Mouse (Mus musculus): ENCODE data around the gene Pipox. TPM values are rescaled to one million over a fixed set of nuclear protein-coding genes. Genes with fewer than 3 reads are reported as not detected.

Gene Pipox
- total RNA-seq, 1 experiment from 2014 or later: not detected

DNA sequence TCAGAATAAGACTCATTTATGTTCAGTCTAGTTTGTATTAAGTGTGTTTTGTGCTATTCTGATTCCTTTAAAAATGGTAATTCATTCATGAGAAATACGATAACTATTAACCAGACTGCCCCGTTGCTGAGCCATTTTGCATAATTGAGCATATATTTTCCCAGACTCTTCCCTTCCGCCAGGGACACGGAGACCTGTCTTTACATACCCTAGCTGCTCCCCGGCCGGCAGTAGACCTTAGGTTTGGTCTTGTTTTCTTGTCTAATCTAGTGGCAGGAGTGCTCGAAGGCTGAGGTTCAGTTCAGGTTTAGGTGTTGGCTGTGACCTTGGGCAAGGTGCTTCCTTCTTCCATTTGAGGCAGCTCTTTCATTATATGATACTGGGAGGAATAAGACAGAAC is 31.0 kb downstream of the Pipox start:
- ATAC-seq (replicated peaks in 1 of 2; ENCODE audit: insufficient read depth in 1 of 2, low FRiP score in 2 of 2, low TSS enrichment in 1 of 2, low read depth in 1 of 2, poor library complexity in 2 of 2, severe bottlenecking in 2 of 2): no peak

DNA sequence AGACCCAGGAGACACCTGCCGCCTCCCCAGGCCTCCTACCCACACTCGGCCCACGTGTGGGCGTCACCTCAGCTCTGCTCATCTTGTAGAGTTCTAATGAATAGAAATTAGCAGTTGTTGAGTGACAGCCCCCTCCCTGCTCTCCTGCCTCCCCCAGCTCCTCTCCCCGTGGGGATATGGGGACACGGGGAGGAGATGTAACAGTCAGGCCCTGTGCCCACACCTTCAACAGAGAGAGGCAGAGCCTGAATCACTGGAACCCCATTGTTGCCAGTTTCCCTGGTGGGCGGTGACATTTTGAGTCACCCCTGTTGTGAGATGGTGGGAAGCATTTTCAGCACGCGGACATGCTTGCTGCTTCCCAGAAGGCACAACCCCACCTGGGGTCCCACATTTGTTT is 32.9 kb downstream of the Pipox start:
- no peak for ATAC-seq (replicated peaks in 1 of 2; ENCODE audit: insufficient read depth in 1 of 2, low FRiP score in 2 of 2, low TSS enrichment in 1 of 2, low read depth in 1 of 2, poor library complexity in 2 of 2, severe bottlenecking in 2 of 2)

DNA sequence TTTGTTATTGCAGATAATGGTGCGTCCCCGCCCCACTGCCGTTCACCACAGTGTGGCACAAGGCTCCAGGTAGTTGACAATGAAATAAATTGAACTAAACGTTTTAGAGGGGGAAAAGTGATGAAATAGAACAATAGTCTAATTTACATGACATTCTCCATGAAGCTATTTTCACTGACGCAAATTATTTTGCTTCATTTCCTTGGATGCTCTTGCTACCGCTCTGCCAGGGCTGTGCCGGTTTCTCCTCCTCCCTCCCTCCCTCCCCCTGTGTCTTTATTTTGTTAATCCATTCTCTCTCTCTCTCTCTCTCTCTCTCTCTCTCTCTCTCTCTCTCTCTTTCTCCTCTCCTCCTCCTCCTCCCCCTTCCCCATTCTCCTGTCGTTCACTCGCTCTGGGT is 35.3 kb downstream of the Pipox start:
- no peak for ATAC-seq (replicated peaks in 1 of 2; ENCODE audit: insufficient read depth in 1 of 2, low FRiP score in 2 of 2, low TSS enrichment in 1 of 2, low read depth in 1 of 2, poor library complexity in 2 of 2, severe bottlenecking in 2 of 2)

DNA sequence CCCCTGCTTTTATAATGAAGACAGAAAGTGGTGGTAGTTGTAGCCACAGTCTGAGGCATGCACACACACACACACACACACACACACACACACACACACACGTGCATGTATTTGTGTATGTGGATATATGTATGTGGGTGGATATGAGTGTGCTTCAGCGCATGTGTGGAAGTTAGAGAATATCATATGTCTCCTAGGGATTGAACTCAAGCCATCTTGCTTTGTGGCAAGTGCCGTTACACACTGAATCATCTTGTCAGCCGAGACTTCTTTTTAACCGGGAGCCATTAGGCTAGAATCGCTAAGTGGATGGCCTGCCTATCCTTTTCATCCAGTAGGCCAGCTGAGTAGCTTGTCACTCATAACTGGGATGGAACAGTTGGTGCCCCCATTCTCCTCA is 36.8 kb downstream of the Pipox start:
- ATAC-seq (replicated peaks in 1 of 2; ENCODE audit: insufficient read depth in 1 of 2, low FRiP score in 2 of 2, low TSS enrichment in 1 of 2, low read depth in 1 of 2, poor library complexity in 2 of 2, severe bottlenecking in 2 of 2): no peak

DNA sequence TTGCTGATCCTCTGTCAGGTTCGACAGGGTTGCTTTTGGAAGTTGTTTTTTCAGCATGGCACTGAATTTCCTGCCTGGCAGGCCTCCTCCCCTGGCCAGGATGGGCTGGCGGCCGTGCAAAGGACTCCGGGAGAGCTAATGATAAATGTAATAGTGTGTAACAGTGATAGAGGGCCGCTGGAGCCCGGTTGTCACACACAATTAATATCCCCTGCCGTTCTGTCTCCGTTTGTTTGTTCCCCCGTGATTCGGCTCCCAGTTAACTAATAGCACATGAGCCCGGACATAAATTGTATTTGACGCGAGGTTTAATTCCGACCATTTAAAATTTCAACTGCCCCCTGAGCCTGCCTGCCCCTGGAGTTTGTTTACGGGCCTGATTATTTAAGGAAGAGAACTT is 38.5 kb downstream of the Pipox start:
- ATAC-seq (replicated peaks in 1 of 2; ENCODE audit: insufficient read depth in 1 of 2, low FRiP score in 2 of 2, low TSS enrichment in 1 of 2, low read depth in 1 of 2, poor library complexity in 2 of 2, severe bottlenecking in 2 of 2): no peak

DNA sequence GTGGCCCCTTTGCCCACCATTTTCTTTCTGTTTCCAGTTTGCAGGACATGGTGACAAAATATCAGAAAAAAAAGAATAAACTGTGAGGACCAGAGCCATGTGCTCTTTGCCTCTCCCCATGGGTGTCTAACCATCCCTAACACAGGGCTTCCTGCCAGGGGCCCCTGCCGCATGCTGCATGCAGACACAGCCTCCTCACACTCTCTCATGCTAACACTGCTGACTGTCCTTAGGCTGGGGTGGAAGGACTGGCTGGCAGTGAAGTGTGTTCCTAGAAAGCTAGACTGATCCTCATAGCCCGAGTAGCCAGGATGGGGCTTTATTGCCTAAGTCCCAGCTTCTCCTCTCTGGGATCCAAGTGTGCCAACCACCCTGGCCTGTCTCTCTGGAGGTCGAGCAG is 39.3 kb downstream of the Pipox start:
- no peak for ATAC-seq (replicated peaks in 1 of 2; ENCODE audit: insufficient read depth in 1 of 2, low FRiP score in 2 of 2, low TSS enrichment in 1 of 2, low read depth in 1 of 2, poor library complexity in 2 of 2, severe bottlenecking in 2 of 2)

DNA sequence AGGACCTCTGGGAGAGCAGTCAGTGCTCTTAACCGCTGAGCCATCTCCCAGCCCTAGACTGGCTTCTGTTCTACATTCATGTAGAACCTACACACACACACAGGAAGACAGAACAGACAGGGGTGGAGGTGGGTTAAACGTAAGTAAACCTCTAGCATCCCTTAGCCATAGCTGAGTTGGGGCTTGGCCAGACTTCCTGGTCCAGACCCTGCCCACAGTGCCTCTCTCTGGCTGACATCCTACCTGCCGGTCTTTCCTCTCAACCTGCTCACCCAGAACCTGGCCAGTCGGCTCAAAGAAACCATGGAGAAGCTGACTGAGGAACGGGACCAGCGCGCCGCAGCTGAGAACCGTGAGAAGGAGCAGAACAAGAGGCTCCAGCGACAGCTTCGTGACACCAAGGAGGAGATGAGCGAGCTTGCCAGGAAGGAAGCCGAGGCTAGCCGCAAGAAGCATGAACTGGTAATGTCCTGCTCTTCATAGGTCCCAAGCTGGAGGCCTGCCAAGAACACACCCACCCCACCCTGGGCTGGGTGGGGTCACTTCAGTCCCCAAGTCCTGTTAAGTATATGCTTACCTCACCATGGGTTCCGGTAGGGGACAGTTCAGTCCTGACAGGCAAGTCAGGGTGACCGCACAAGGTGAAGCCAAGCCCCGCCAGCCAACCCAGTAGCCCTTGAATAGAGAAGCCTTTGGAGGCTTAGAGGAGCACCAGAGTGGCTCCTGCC is 40.8 kb downstream of the Pipox start:
- no peak for ATAC-seq (replicated peaks in 1 of 2; ENCODE audit: insufficient read depth in 1 of 2, low FRiP score in 2 of 2, low TSS enrichment in 1 of 2, low read depth in 1 of 2, poor library complexity in 2 of 2, severe bottlenecking in 2 of 2)

DNA sequence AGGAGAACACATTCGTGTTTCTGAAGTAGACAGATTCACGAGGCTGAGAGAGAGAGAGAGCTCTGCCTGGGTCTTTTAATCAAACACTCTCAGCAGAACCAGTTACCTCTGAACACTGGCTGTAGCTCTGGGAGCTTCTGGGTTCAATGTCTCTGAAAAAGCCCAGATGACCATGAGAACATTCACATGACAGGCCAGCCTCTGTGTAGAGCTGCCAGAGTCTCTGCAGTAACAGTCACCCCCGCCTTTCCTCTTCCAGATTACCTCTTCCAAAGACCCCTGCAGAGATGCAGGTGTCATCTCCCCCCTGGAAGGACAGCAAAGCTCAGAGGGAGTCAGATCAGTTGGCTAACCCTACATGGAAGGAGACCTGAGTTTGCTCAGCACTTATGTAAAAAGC is 41.7 kb downstream of the Pipox start:
- no peak for ATAC-seq (replicated peaks in 1 of 2; ENCODE audit: insufficient read depth in 1 of 2, low FRiP score in 2 of 2, low TSS enrichment in 1 of 2, low read depth in 1 of 2, poor library complexity in 2 of 2, severe bottlenecking in 2 of 2)

DNA sequence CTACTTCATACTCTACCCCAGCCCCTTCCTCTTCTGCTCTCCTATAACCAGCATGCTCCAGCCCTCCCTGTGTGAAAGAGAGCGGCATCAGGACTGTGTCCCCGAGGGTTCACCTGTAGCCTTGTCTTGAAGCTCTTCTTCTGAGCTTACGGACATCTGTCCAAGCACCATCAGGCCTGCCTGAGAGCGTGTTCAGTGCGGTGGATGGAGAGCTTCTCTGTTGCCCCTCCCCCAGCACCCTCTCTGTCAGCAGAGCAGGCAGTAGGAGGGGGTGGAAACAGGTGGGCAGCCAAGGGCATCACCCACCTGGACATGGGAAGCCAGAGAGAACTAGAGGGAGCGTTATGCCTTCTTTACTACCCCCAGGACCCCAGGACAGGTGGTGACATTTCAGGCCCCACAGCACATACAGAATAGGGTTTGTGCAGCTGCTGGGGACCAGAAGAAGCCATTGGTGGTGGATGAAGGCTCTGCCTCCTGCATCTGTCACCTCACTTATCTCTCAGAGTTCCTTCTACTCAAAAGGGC is 42.3 kb downstream of the Pipox start:
- ATAC-seq (replicated peaks in 1 of 2; ENCODE audit: insufficient read depth in 1 of 2, low FRiP score in 2 of 2, low TSS enrichment in 1 of 2, low read depth in 1 of 2, poor library complexity in 2 of 2, severe bottlenecking in 2 of 2): no peak

DNA sequence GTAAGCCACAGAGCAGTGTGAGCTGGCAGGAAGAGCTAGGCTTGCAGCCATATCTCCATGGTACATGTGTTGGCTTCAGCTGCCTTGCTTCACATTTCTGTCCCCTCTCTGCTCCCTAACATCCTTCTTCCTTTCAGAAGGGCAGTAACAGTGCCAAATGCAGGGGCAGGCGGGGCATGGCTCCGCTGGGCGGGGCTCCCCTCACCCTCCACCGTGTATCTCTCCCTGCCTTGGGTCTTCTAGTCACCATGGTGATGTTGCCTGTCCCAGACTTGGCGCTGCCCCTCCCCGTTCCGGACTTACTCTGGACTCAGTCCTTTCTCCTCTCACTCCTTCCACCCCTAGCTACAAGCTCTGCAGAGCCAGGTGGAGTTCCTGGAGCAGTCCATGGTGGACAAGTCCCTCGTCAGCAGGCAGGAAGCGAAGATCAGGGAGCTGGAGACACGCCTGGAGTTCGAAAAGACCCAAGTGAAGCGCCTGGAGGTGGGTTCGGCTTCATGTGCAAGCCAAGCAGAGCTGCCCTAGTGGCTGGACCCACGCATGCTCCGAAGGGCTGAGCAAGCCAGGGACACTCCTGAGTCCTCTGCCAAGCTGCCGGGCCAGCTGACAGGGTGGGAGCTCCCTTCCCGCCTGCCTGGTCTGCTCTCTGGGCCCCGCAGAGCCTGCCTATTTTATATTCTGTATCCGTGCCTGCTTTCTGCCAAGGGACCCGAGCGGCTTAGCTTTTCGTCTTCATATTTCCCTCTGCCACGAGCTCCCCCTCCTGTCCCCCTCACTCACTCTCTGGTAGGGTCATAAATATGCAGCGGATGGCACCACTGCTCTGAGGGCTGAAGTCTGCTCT is 43.3 kb downstream of the Pipox start:
- ATAC-seq (replicated peaks in 1 of 2; ENCODE audit: insufficient read depth in 1 of 2, low FRiP score in 2 of 2, low TSS enrichment in 1 of 2, low read depth in 1 of 2, poor library complexity in 2 of 2, severe bottlenecking in 2 of 2): no peak

DNA sequence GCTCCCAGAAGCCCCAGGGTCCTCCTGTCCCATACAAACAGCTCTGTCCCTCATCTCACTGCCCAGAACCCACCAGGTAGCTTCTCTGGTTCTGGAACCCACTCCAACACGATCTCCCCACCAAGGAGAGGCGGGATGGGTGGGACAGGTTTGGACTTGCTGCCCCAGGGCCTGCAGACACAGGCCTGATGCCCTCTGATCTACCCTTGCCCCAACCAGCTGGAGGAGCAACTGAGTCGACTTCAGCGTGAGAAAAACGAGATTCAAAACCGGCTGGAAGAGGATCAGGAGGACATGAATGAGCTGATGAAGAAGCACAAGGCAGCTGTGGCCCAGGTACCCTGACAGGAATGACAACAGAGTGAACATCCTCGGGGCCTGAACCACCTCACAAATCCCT is 44.7 kb downstream of the Pipox start:
- no peak for ATAC-seq (replicated peaks in 1 of 2; ENCODE audit: insufficient read depth in 1 of 2, low FRiP score in 2 of 2, low TSS enrichment in 1 of 2, low read depth in 1 of 2, poor library complexity in 2 of 2, severe bottlenecking in 2 of 2)

DNA sequence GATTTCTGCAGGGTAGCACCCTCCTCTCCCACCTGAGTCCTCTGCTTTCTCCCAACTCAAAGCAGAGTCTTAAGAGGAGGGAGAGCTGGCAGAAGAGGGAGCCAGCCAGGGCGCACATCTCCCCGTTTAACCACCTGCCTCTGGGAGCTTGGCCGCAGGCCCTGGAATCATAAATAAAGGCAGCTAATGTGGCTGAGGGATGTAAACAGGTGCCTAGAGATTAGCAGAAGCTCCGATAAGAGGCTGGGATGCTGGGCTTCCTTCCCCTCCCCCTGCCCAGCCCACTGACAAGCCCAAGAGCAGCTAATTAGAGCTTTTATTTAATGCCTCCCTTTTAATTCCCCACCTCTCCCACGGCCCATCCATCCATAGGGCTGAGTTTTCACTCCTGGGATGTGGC is 45.8 kb downstream of the Pipox start:
- ATAC-seq (replicated peaks in 1 of 2; ENCODE audit: insufficient read depth in 1 of 2, low FRiP score in 2 of 2, low TSS enrichment in 1 of 2, low read depth in 1 of 2, poor library complexity in 2 of 2, severe bottlenecking in 2 of 2): no peak

DNA sequence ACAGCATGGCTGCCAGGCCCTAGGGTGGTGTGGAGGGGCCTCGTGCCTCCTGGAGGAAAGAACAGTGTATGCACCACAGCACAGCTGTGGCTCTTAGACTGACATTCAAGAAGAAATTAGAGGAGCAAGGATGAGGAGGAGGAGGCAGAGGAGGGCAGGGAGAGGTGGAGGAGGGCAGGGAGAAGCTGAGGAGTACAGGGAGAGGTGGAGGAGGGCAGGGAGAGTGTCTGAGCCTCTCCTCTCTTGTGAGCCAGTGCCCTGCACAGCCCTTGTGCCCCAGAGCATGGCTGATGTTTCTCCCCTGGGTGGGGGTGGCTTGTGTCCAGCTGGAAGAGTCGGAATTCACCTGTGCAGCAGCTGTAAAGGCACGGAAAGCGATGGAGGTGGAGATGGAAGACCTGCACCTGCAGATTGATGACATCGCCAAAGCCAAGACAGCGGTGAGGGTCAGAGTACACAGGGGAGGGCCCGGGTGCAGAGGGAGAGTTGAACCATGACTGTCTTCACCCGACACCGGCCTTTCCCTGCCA is 46.2 kb downstream of the Pipox start:
- ATAC-seq (replicated peaks in 1 of 2; ENCODE audit: insufficient read depth in 1 of 2, low FRiP score in 2 of 2, low TSS enrichment in 1 of 2, low read depth in 1 of 2, poor library complexity in 2 of 2, severe bottlenecking in 2 of 2): no peak

DNA sequence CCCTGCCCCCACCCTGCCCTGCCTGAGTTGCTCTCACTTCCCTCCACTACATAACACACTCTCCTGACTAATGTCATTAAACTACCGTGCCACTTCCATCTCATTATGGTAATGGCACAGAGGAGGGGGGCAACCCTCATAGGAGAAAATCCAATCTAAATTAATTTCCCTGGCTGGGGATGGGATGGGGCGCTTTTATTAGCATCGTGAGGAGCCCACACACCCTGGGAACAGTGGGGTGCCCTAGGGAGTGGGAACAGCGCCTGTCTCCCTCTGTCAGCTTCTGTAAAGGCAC is 50.0 kb downstream of the Pipox start:
- ATAC-seq (replicated peaks in 1 of 2; ENCODE audit: insufficient read depth in 1 of 2, low FRiP score in 2 of 2, low TSS enrichment in 1 of 2, low read depth in 1 of 2, poor library complexity in 2 of 2, severe bottlenecking in 2 of 2): no peak

DNA sequence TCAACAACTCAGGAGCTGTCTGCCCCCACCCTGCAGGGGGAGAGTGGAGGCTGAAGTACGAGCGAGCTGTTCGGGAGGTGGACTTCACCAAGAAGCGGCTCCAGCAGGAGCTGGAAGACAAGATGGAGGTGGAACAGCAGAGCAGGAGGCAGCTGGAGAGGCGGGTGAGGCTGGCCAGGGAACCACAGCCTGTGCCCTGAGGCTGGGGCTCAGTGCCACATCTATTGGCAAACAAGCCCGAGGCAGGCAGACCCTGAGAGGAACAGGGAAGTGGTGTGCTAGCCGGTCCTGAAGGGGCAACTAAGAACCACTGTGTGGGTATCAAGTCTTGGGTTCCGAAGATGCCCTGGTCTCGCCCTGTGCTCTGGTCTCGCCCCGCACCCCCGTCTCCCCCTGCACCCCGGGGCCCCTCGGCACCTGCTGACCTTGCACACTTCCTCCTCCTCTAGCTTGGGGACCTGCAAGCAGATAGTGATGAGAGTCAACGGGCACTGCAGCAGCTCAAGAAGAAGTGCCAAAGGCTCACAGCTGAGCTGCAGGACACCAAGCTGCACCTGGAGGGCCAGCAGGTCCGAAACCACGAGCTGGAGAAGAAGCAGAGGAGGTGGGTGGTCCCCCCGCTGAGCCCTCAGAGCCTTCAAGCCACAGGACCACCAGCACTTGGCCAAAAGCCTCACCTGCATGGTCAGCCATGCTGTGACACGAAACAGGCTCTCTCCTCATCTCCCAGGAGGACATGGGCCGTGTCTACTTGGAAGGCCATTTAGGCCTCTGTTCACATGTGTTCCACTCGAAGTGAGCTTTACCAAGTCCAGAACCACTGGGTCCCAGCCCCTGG is 50.6 kb downstream of the Pipox start:
- ATAC-seq (replicated peaks in 1 of 2; ENCODE audit: insufficient read depth in 1 of 2, low FRiP score in 2 of 2, low TSS enrichment in 1 of 2, low read depth in 1 of 2, poor library complexity in 2 of 2, severe bottlenecking in 2 of 2): no peak

DNA sequence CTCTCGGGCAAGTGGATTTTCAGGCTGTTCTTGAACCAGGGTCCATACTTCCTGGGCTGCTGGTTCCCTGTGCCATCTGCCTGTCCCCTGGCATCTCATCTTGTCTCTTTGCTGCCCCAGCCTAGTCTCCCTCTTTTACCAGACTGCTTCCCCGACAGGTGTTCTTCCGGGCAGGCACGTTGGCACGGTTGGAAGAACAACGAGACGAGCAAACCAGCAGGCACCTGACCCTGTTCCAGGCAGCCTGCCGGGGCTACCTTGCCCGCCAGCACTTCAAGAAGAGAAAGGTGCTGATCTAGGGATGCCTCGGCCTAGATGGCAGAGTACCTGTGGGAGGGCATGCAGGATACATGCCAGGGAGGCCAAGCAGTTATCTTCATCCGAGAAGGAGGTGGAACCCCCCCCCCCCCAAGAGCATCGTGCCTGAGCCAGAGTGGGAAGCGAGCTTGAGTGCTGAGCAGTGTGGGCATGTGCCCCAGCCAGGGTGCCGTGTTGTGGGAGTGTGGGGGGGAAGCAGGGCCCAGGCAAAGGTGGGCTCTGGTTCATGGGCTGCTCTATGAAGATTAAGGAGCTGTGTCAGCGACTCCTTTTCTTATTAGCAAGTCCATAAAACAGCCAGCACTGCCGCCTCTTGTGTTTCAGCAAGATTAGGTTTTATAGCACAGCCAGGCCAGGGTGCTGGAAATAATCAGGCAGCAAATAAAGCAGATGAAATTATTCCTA is 53.2 kb downstream of the Pipox start:
- no peak for ATAC-seq (replicated peaks in 1 of 2; ENCODE audit: insufficient read depth in 1 of 2, low FRiP score in 2 of 2, low TSS enrichment in 1 of 2, low read depth in 1 of 2, poor library complexity in 2 of 2, severe bottlenecking in 2 of 2)

DNA sequence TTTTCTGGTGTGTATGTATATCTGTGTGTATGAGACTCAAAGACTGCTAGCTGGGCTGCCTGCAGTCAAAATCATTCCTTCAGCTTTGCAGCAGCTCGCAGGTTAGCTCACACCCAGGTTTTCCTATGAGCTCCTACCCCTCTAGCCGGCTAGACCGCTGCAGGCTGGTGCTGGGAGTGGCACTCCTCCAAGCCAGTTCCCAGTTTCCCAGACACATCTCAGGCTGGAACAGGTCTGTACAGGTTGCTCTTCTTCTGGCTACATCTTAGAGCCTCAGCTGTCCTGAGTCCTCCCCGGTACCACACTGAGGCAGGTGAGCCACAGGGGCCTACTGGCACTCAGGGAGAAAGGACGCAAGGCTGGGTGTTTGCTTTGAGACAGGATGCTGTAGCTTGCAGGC is 56.0 kb downstream of the Pipox start:
- no peak for ATAC-seq (replicated peaks in 1 of 2; ENCODE audit: insufficient read depth in 1 of 2, low FRiP score in 2 of 2, low TSS enrichment in 1 of 2, low read depth in 1 of 2, poor library complexity in 2 of 2, severe bottlenecking in 2 of 2)

Data from hematopoietic stem cell, adult 5-6 weeks (primary cell).